Mouse (Mus musculus) lung, embryonic 14.5 days (tissue): ENCODE data around the gene Gnaq. TPM values are rescaled to one million over a fixed set of nuclear protein-coding genes. Genes with fewer than 3 reads are reported as not detected.

Experiments
- ATAC-seq: fragments of 200-750 bp; cut with Nextera tagmentation; 2 replicates; pipeline ENCODE4 v1.8.0; 2017; ENCODE audit warnings: mild to moderate bottlenecking, moderate TSS enrichment, moderate library complexity; ENCODE audit not compliant: insufficient read depth
- DNase-seq: peaks from one replicate; pipeline ENCODE4 v3.0.0-alpha.2; 2015
- H3K27ac ChIP-seq: fragments of 300-500 bp; sonication (generic); 2 replicates; pipeline ENCODE4 v1.5.1; 2014; ENCODE audit warnings: low read depth, mild to moderate bottlenecking, moderate library complexity
- H3K27me3 ChIP-seq: fragments of 300-500 bp; sonication (generic); 2 replicates; pipeline ENCODE4 v1.6.1; 2014; ENCODE audit warnings: low read length, control low read depth; ENCODE audit not compliant: insufficient read depth
- H3K36me3 ChIP-seq: fragments of 300-500 bp; sonication (generic); 2 replicates; pipeline ENCODE4 v1.6.1; 2014; ENCODE audit warnings: control low read depth; ENCODE audit not compliant: insufficient read depth
- H3K4me1 ChIP-seq: fragments of 300-500 bp; sonication (generic); 2 replicates; pipeline ENCODE4 v1.6.1; 2014; ENCODE audit warnings: antibody characterized with exemption, control low read depth; ENCODE audit not compliant: insufficient read depth
- H3K4me2 ChIP-seq: fragments of 300-500 bp; sonication (generic); 2 replicates; pipeline ENCODE4 v1.6.1; 2014; ENCODE audit warnings: mild to moderate bottlenecking
- H3K4me3 ChIP-seq: fragments of 300-500 bp; sonication (generic); 2 replicates; pipeline ENCODE4 v1.5.1; 2014; ENCODE audit warnings: low read depth, low read length
- H3K9ac ChIP-seq: fragments of 300-500 bp; sonication (generic); 2 replicates; pipeline ENCODE4 v1.6.1; 2014
- H3K9me3 ChIP-seq: fragments of 300-500 bp; sonication (generic); 2 replicates; pipeline ENCODE4 v1.6.1; 2016; ENCODE audit warnings: low read depth, low read length, control low read depth
- CTCF ChIP-seq: IDR thresholded peaks from 2 replicates; pipeline ENCODE4 v1.5.1; 2016; ENCODE audit warnings: antibody characterized with exemption, low read depth
- WGBS: fragments of 180-500 bp; shearing (Covaris S2); extraction: QIAGEN DNeasy Blood & Tissue Kit; methylation state at CpG from one replicate; pipeline ENCODE4 v1.1.7; 2014; 5-methylcytosine and 5-hydroxymethylcytosine counted together
- polyA plus RNA-seq: library from polyadenylated mRNA; unstranded; fragments of >200 nt; fragmentation: Nextera tagmentation; extraction: Ambion mirVana; gene quantifications from 2 replicates; pipeline ENCODE4 v1.2.1, GENCODE M21; 2014

Gnaq gene
- polyA plus RNA-seq, 1 experiment from 2014 or later = 15.9 TPM

DNA sequence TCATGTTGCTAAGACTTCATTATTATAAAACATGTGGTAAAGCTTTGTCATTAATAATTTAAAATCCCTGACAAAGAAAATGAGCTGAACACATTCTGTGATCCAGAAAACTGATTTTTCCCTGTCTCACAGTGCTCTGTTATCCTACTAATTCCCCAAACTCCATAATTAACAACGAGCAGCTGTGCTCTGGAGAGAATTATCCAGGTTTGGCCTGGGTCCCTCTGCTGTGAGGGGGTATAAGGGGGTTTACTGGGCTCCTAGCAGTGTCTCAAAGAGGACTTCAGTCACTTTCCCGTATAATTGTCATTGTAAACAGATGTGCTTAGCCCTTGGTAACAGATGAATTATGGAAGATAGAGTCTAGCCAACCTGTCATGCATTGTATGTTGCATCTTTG, 105.9 kb downstream of the Gnaq start:
- WGBS = 55% methylated on average over 2 of the region's 2 CpGs
- H3K4me2 ChIP-seq = no peak overlapping the region
- no peak overlapping the region for H3K27ac ChIP-seq
- no peak overlapping the region for H3K9ac ChIP-seq
- no peak for TF ChIP-seq CTCF
- H3K4me1 ChIP-seq = peaks cover 21% of the 10 kb centered on the region; the same call in 1 of the 2 replicates
- H3K9me3 ChIP-seq = no peaks in the 10 kb centered on the region
- ATAC-seq (no peak), DNase-seq (no peak)
- no peaks in the 10 kb centered on the region for H3K27me3 ChIP-seq
- no peak overlapping the region for H3K4me3 ChIP-seq
- no peaks in the 10 kb centered on the region for H3K36me3 ChIP-seq

GRCm38 (mm10) chr19:16242708-16243107, 110.1 kb downstream of the Gnaq start:
- H3K27me3 ChIP-seq = no peaks in the 10 kb centered on the region
- WGBS = 33% methylated on average over 3 of the region's 3 CpGs
- H3K4me1 ChIP-seq = peaks cover 18% of the 10 kb centered on the region; the same call in 1 of the 2 replicates
- DNase-seq = no peak
- H3K4me3 ChIP-seq = no peak overlapping the region
- no peak overlapping the region for H3K9ac ChIP-seq
- TF ChIP-seq CTCF = no peak
- no peak for ATAC-seq
- no peak overlapping the region for H3K4me2 ChIP-seq
- no peaks in the 10 kb centered on the region for H3K9me3 ChIP-seq
- H3K27ac ChIP-seq = no peak overlapping the region
- no peaks in the 10 kb centered on the region for H3K36me3 ChIP-seq

DNA sequence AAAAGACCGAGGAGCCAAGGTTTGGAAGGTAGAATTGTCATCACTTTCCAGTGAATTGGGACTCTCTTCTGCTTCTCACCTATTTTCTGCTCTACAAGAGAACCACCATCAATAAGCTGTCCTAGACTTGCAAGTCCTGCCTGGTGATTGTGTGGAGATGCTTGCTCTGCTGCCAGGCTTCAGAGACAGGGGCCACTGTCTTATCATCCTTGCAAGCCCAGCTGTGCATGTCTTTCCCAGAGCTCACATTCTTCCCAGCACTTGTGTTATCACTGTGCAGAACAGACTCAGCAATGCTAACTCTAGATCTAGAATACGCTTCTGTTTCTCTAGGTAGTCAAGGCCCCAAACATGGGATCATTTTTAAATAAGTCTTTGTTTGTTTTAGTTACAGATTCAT, 116.4 kb downstream of the Gnaq start:
- no peak for TF ChIP-seq CTCF
- H3K4me1 ChIP-seq = 0 out of 2 replicates have a peak, but pooled peaks cover 4% of the 10 kb centered on the region
- WGBS = 72% methylated on average over 2 of the region's 2 CpGs
- peaks cover 4% of the 10 kb centered on the region; the same call in 1 of the 2 replicates for H3K36me3 ChIP-seq
- no peaks in the 10 kb centered on the region for H3K27me3 ChIP-seq
- H3K9me3 ChIP-seq = no peaks in the 10 kb centered on the region
- H3K9ac ChIP-seq = no peak overlapping the region
- DNase-seq (no peak), ATAC-seq (no peak)
- no peak overlapping the region for H3K27ac ChIP-seq
- H3K4me3 ChIP-seq = no peak overlapping the region
- H3K4me2 ChIP-seq = no peak overlapping the region

DNA sequence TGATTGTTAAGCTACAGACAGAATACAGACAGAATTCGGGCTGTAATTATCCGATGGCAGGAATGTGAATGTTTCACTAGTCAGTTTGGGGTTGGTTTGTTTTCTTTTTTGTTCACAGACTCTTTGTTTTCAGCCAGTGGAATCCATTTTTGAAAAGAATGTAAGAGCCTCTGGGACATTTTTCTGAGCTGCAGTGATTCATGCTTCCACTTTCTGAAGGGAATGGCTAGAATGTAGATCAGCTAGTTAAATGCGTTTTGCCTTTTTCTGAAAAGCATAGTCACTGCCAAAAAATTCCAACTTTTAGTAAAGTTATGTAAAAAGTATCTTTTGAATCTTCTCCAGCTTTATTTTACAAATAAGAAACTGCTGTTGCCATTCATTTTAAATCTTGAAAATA, 118.3 kb downstream of the Gnaq start:
- ATAC-seq = no peak
- no peak for TF ChIP-seq CTCF
- Histone ChIP-seq H3K9ac (no peak overlapping the region), H3K27me3 (no peaks in the 10 kb centered on the region), H3K4me3 (no peak overlapping the region), H3K4me2 (no peak overlapping the region), H3K27ac (peak overlapping the region; percentile 66; the same call in 1 of the 2 replicates), H3K9me3 (no peaks in the 10 kb centered on the region), H3K36me3 (peaks cover 4% of the 10 kb centered on the region; the same call in 1 of the 2 replicates), H3K4me1 (0 out of 2 replicates have a peak, but pooled peaks cover 4% of the 10 kb centered on the region)
- 47% methylated on average over 3 of the region's 3 CpGs for WGBS
- DNase-seq = peak; percentile 51

DNA sequence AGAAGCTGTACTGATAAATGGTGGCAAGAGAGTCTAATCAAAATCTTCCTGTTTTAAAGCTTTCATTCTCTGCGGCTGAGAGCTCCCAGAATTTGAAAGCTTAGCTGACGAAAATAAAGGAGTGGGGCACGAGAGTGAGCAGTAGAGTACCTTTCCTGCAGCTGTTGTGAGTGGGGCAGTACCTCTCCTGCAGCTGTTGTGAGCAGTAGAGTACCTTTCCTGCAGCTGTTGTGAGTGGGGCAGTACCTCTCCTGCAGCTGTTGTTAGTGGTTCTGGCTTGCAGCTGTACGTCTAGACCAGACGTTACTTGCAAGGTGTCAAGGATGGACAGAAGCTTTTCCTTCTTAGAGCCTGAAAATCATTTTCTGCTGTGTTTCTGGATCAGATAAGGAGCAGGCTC, 119.2 kb downstream of the Gnaq start:
- Histone ChIP-seq H3K9ac (no peak overlapping the region), H3K4me1 (0 out of 2 replicates have a peak, but pooled peaks cover 4% of the 10 kb centered on the region), H3K27me3 (no peaks in the 10 kb centered on the region), H3K9me3 (no peaks in the 10 kb centered on the region), H3K4me3 (no peak overlapping the region), H3K36me3 (peaks cover 4% of the 10 kb centered on the region; the same call in 1 of the 2 replicates), H3K27ac (no peak overlapping the region), H3K4me2 (no peak overlapping the region)
- TF ChIP-seq CTCF = no peak
- 51% methylated on average over 5 of the region's 5 CpGs for WGBS
- ATAC-seq = no peak
- DNase-seq = no peak

GRCm38 (mm10) chr19:16252696-16253095, 120.1 kb downstream of the Gnaq start:
- no peak for TF ChIP-seq CTCF
- DNase-seq (no peak), ATAC-seq (no peak)
- 0 out of 2 replicates have a peak, but pooled peaks cover 4% of the 10 kb centered on the region for H3K4me1 ChIP-seq
- WGBS = 64% methylated on average over 4 of the region's 4 CpGs
- no peaks in the 10 kb centered on the region for H3K27me3 ChIP-seq
- no peak overlapping the region for H3K27ac ChIP-seq
- no peak overlapping the region for H3K4me2 ChIP-seq
- H3K36me3 ChIP-seq = peaks cover 4% of the 10 kb centered on the region; the same call in 1 of the 2 replicates
- H3K9ac ChIP-seq = no peak overlapping the region
- H3K4me3 ChIP-seq = no peak overlapping the region
- H3K9me3 ChIP-seq = no peaks in the 10 kb centered on the region

DNA sequence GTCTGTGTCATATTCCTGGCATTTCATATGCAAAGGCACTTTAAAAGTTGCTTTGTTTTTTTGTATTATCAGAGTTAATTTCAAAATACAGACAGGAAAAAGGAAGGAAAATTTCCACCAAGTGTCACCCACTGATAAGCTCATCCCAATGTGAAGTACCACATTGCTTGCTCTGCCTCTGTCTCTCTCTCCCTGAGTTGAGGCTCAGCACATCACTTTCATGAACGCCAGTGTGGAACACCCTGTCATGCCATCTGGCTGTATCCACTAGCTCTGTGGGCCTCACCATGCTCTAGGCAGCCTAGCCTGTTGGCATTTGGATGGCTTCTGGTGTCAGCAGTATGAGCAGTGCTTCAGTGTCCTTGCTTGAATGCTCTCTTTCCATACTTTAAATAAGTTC, 122.2 kb downstream of the Gnaq start:
- no peak overlapping the region for H3K27ac ChIP-seq
- peaks cover 8% of the 10 kb centered on the region; the same call in 1 of the 2 replicates for H3K4me1 ChIP-seq
- no peak for TF ChIP-seq CTCF

More for the DNA sequence above, 122.2 kb downstream of the Gnaq start:
- no peaks in the 10 kb centered on the region for H3K36me3 ChIP-seq
- no peak overlapping the region for H3K9ac ChIP-seq
- no peak overlapping the region for H3K4me2 ChIP-seq
- H3K27me3 ChIP-seq = no peaks in the 10 kb centered on the region
- no peak for ATAC-seq
- no peak for DNase-seq
- no peaks in the 10 kb centered on the region for H3K9me3 ChIP-seq
- H3K4me3 ChIP-seq = no peak overlapping the region
- 66% methylated on average over 1 of the region's 1 CpGs for WGBS
